Mouse (Mus musculus) hindbrain, embryonic 15.5 days (tissue): ENCODE measurements around the gene Cygb. TPM values are rescaled to one million over a fixed set of nuclear protein-coding genes. Genes with fewer than 3 reads are reported as not detected.
"Not testable (repeated sequence)": the region's sequence is repeated elsewhere in the genome, so short reads cannot be mapped to it uniquely, and the experiment has no call there.

Source experiments
- ATAC-seq: fragments of 200-750 bp; cut with Nextera tagmentation; 2 replicates; pipeline ENCODE4 v1.8.0; 2017; ENCODE audit warnings: low read depth, moderate number of reproducible peaks, moderate TSS enrichment; ENCODE audit not compliant: low FRiP score
- H3K27ac ChIP-seq: fragments of 300-500 bp; sonication (generic); replicated peaks from 2 replicates; pipeline ENCODE4 v1.5.1; 2015; ENCODE audit warnings: mild to moderate bottlenecking, inconsistent platforms
- H3K27me3 ChIP-seq: fragments of 300-500 bp; sonication (generic); 2 replicates; pipeline ENCODE4 v1.6.1; 2015; ENCODE audit warnings: control low read depth, inconsistent platforms
- H3K36me3 ChIP-seq: fragments of 300-500 bp; sonication (generic); 2 replicates; pipeline ENCODE4 v1.6.1; 2015; ENCODE audit warnings: control low read depth, inconsistent platforms
- H3K4me1 ChIP-seq: fragments of 300-500 bp; sonication (generic); replicated peaks from 2 replicates; pipeline ENCODE4 v1.6.1; 2015; ENCODE audit warnings: control low read depth, inconsistent platforms
- H3K4me2 ChIP-seq: fragments of 300-500 bp; sonication (generic); 2 replicates; pipeline ENCODE4 v1.6.1; 2015; ENCODE audit warnings: moderate library complexity, mild to moderate bottlenecking, inconsistent platforms
- H3K4me3 ChIP-seq: fragments of 300-500 bp; sonication (generic); 2 replicates; pipeline ENCODE4 v1.5.1; 2015; ENCODE audit warnings: mild to moderate bottlenecking, inconsistent platforms
- H3K9ac ChIP-seq: fragments of 300-500 bp; sonication (generic); 2 replicates; pipeline ENCODE4 v1.6.1; 2015; ENCODE audit warnings: inconsistent platforms
- H3K9me3 ChIP-seq: fragments of 300-500 bp; sonication (generic); 2 replicates; pipeline ENCODE4 v1.6.1; 2016; ENCODE audit warnings: control low read depth, inconsistent platforms
- WGBS: fragments of 180-500 bp; shearing (Covaris S2); methylation state at CpG from one replicate; pipeline ENCODE4 v1.1.7; 2015; 5-methylcytosine and 5-hydroxymethylcytosine counted together
- polyA plus RNA-seq: library from polyadenylated mRNA; unstranded; fragments of >200 nt; fragmentation: Nextera tagmentation; extraction: Ambion mirVana; gene quantifications from 2 replicates; pipeline ENCODE4 v1.2.1, GENCODE M21; 2015

The Cygb gene
- polyA plus RNA-seq, 1 experiment from 2014 or later: 29.1 TPM

DNA sequence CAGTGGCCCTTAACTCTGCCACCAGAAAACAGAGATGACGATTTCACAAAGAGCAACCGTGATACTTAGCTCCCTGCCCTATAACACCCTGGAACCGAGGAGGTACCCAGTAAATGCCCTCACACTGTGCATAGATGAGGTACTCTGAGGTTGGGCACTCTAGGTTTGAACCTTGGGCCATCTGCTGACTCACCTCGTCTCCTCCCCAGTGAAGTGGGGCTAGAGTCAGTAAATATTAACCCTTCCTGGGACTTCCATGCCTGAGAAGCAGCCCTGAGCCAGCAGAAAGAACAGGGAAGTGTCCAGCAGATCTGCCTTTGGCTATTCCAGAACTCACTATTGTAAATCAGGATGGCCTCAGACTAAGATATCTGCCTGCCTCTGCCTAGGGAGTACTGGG, 29.7 kb upstream of the Cygb start:
- no peak overlapping the region for H3K27ac ChIP-seq
- H3K9me3 ChIP-seq: no peaks in the 10 kb centered on the region
- H3K4me1 ChIP-seq: no peaks in the 10 kb centered on the region
- no peak overlapping the region for H3K4me2 ChIP-seq
- ATAC-seq: no peak
- no peak overlapping the region for H3K4me3 ChIP-seq
- H3K9ac ChIP-seq: no peak overlapping the region
- no peaks in the 10 kb centered on the region for H3K27me3 ChIP-seq
- 86% methylated on average over 4 of the region's 4 CpGs for WGBS
- H3K36me3 ChIP-seq: 0 out of 2 replicates have a peak, but pooled peaks cover 10% of the 10 kb centered on the region

- Histone ChIP-seq H3K4me2 (no peak overlapping the region), H3K4me3 (no peak overlapping the region), H3K4me1 (no peaks in the 10 kb centered on the region), H3K36me3 (0 out of 2 replicates have a peak, but pooled peaks cover 15% of the 10 kb centered on the region), H3K9ac (no peak overlapping the region), H3K27ac (no peak overlapping the region), H3K27me3 (no peaks in the 10 kb centered on the region), H3K9me3 (no peaks in the 10 kb centered on the region)
- ATAC-seq: no peak
- WGBS: 86% methylated on average over 14 of the region's 14 CpGs
Observed at GRCm38 (mm10) chr11:116682501-116683144, 28.5 kb upstream of the Cygb start.

- peaks cover 27% of the 10 kb centered on the region for H3K36me3 ChIP-seq
- no peak overlapping the region for H3K4me3 ChIP-seq
- no peak overlapping the region for H3K9ac ChIP-seq
Observed at GRCm38 (mm10) chr11:116681147-116681546, 27.0 kb upstream of the Cygb start.

GRCm38 (mm10) chr11:116680321-116681091, 26.4 kb upstream of the Cygb start:
- H3K4me3 ChIP-seq: no peak overlapping the region
- H3K4me2 ChIP-seq: no peak overlapping the region
- no peak overlapping the region for H3K9ac ChIP-seq
- H3K27ac ChIP-seq: no peak overlapping the region
- 80% methylated on average over 24 of the region's 24 CpGs for WGBS
- no peaks in the 10 kb centered on the region for H3K4me1 ChIP-seq
- no peak for ATAC-seq
- H3K27me3 ChIP-seq: no peaks in the 10 kb centered on the region
- peaks cover 34% of the 10 kb centered on the region for H3K36me3 ChIP-seq
- no peaks in the 10 kb centered on the region for H3K9me3 ChIP-seq

More at GRCm38 (mm10) chr11:116681147-116681546, 27.0 kb upstream of the Cygb start:
- Histone ChIP-seq H3K4me2 (no peak overlapping the region), H3K27me3 (no peaks in the 10 kb centered on the region), H3K9me3 (no peaks in the 10 kb centered on the region), H3K27ac (no peak overlapping the region), H3K4me1 (no peaks in the 10 kb centered on the region)
- WGBS: 87% methylated on average over 4 of the region's 4 CpGs
- ATAC-seq: no peak

DNA sequence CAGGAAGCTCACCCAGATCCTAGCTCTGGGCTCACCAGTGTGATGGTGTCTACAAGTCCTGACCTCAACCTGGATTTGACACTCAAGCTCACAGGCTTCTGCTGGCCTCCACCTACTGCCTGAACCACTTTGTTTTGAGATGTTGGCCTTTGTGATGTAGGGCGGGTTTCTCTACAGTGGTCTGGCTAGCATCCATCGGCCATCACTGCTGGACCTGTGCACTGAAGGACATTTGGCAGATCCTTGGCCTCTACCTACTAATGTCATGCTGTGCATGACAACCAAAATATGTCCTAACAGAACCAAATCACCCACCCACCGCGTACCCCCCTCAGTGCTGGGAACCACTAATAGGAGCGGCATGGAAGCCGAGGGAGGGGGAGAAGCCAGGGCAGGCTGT, 25.0 kb upstream of the Cygb start:
- no peaks in the 10 kb centered on the region for H3K4me1 ChIP-seq
- H3K27ac ChIP-seq: no peak overlapping the region
- no peak overlapping the region for H3K9ac ChIP-seq
- no peaks in the 10 kb centered on the region for H3K27me3 ChIP-seq
- H3K9me3 ChIP-seq: no peaks in the 10 kb centered on the region
- 86% methylated on average over 6 of the region's 6 CpGs for WGBS
- H3K4me2 ChIP-seq: no peak overlapping the region
- H3K4me3 ChIP-seq: no peak overlapping the region
- H3K36me3 ChIP-seq: peaks cover 46% of the 10 kb centered on the region
- no peak for ATAC-seq

DNA sequence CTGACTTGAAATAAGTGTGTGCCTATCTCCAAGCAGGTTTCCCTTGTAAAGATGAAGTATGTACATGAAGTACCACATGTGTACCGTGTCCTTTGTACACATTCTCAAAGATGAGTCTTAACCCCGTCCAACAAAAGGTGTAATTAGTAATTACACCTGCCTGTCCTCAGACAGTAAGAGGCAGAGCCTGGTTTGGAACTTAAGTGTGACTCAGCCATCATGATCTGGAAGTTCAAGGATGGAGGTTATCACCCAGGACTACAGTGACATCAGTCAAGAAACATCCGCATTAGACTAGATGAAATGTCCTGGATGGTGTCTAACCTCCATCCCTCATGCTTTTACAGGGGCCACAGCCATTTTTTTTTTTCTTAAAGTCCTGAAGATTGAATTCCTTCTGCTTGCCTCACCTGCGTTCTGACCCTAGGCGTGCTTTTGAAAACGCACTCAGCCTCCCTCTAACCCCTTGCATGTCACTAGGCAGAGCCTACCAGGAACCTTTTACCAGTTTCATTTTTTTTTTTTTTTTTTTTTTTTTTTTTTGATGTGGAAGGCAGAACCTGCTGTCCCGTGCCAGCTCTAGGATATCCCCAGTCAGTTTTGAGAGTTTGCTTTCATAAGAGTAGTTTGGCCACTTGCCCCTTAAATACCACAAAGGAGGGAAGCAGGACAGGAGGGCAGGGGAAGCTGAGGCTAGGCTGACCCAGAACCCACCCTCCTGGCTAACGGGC, 23.8 kb upstream of the Cygb start:
- Histone ChIP-seq H3K27me3 (no peaks in the 10 kb centered on the region), H3K9me3 (no peaks in the 10 kb centered on the region), H3K4me3 (no peak overlapping the region), H3K4me1 (peaks cover 6% of the 10 kb centered on the region), H3K27ac (no peak overlapping the region), H3K9ac (no peak overlapping the region), H3K36me3 (peaks cover 52% of the 10 kb centered on the region), H3K4me2 (no peak overlapping the region)
- WGBS: 90% methylated on average over 8 of the region's 8 CpGs
- ATAC-seq: no peak

- no peak overlapping the region for H3K4me2 ChIP-seq
- 90% methylated on average over 14 of the region's 14 CpGs for WGBS
- no peak for ATAC-seq
- no peaks in the 10 kb centered on the region for H3K9me3 ChIP-seq
- H3K9ac ChIP-seq: no peak overlapping the region
- no peaks in the 10 kb centered on the region for H3K27me3 ChIP-seq
- H3K4me3 ChIP-seq: no peak overlapping the region
- peaks cover 52% of the 10 kb centered on the region for H3K36me3 ChIP-seq
- peaks cover 14% of the 10 kb centered on the region for H3K4me1 ChIP-seq
- no peak overlapping the region for H3K27ac ChIP-seq
Observed at GRCm38 (mm10) chr11:116676175-116676976, 22.3 kb upstream of the Cygb start.

GRCm38 (mm10) chr11:116675429-116675828, 21.3 kb upstream of the Cygb start:
- ATAC-seq, H3K9me3 ChIP-seq, H3K4me2 ChIP-seq, H3K4me3 ChIP-seq, H3K9ac ChIP-seq, H3K27me3 ChIP-seq, H3K27ac ChIP-seq: not testable (repeated sequence)
- Histone ChIP-seq H3K4me1 (peaks cover 23% of the 10 kb centered on the region), H3K36me3 (peaks cover 52% of the 10 kb centered on the region)
- WGBS: 74% methylated on average over 6 of the region's 6 CpGs

- Histone ChIP-seq H3K36me3 (peaks cover 52% of the 10 kb centered on the region), H3K27ac (no peak overlapping the region), H3K27me3 (no peaks in the 10 kb centered on the region), H3K4me3 (no peak overlapping the region), H3K4me2 (no peak overlapping the region), H3K4me1 (peaks cover 28% of the 10 kb centered on the region), H3K9me3 (no peaks in the 10 kb centered on the region), H3K9ac (no peak overlapping the region)
- ATAC-seq: no peak
- 68% methylated on average over 7 of the region's 7 CpGs for WGBS
Observed at GRCm38 (mm10) chr11:116674616-116675379, 20.7 kb upstream of the Cygb start.

DNA sequence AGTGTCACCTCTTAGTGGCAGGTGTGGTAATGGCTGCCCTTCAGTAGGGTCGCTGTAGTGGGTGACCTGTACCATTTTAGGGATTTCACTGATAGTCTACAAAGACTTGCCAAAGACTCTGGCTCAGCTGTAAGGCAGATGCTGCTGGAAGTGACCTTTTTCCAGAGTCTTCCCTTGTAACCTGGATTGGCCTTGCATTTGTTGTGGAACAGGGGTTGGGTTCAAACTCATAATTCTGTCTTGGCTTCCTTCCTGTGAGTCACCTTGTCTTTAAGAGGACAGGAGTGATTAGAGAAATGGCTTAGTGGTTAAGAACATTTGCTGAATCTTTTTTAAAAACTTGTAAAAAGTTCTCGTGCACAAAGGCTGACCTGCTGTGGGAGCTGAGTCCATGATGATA, 19.3 kb upstream of the Cygb start:
- Histone ChIP-seq H3K9me3 (no peaks in the 10 kb centered on the region), H3K9ac (no peak overlapping the region), H3K36me3 (peaks cover 42% of the 10 kb centered on the region), H3K27me3 (no peaks in the 10 kb centered on the region), H3K4me2 (peak overlapping the region; percentile 81; the same call in 1 of the 2 replicates), H3K27ac (no peak overlapping the region), H3K4me3 (no peak overlapping the region), H3K4me1 (peaks cover 40% of the 10 kb centered on the region)
- WGBS: 86% methylated on average over 2 of the region's 2 CpGs
- no peak for ATAC-seq

- peak overlapping the region; percentile 73 for H3K9ac ChIP-seq
- no peaks in the 10 kb centered on the region for H3K27me3 ChIP-seq
- no peak for ATAC-seq
- H3K9me3 ChIP-seq: no peaks in the 10 kb centered on the region
- 18% methylated on average over 7 of the region's 7 CpGs for WGBS
- peaks cover 40% of the 10 kb centered on the region for H3K4me1 ChIP-seq
- H3K4me3 ChIP-seq: peak overlapping the region; percentile 65
- H3K36me3 ChIP-seq: peaks cover 37% of the 10 kb centered on the region
- H3K4me2 ChIP-seq: peak overlapping the region; percentile 81
- H3K27ac ChIP-seq: no peak overlapping the region
Observed at GRCm38 (mm10) chr11:116672595-116672994, 18.5 kb upstream of the Cygb start.
